Mouse (Mus musculus) CD4-positive, CD25-positive, alpha-beta regulatory T cell, adult 9 weeks (primary cell): ENCODE results near the gene Cfd. TPM values are rescaled to one million over a fixed set of nuclear protein-coding genes. Genes with fewer than 3 reads are reported as not detected.

Experiments
- polyA plus RNA-seq: library from polyadenylated mRNA; unstranded; fragments of 100-300 nt; shearing (Covaris generic); gene quantifications from one replicate; pipeline ENCODE4 v1.2.1, GENCODE M21; 2017

The Cfd gene
- polyA plus RNA-seq: not detected

DNA sequence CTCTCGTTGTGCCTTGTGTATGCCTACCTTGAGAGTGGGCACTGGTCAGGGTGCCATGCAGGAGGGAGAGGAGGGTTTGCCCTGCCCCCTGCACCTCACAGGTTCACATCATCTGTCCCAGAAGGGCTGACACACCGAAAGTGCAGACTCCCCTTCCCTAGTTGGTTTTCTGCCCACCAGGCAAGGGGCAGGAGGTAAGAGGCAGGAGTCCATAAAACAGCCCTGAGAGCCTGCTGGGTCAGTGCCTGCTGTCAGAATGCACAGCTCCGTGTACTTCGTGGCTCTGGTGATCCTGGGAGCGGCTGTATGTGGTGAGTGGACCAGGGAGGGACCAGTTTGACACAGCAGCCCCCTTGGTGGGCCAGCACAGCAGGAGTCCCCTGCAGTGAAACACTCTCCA lies at the start of gene Cfd:
Gene Cfd, plus strand, starts transcription at position 184 of the 400 bp plus-strand sequence.

DNA sequence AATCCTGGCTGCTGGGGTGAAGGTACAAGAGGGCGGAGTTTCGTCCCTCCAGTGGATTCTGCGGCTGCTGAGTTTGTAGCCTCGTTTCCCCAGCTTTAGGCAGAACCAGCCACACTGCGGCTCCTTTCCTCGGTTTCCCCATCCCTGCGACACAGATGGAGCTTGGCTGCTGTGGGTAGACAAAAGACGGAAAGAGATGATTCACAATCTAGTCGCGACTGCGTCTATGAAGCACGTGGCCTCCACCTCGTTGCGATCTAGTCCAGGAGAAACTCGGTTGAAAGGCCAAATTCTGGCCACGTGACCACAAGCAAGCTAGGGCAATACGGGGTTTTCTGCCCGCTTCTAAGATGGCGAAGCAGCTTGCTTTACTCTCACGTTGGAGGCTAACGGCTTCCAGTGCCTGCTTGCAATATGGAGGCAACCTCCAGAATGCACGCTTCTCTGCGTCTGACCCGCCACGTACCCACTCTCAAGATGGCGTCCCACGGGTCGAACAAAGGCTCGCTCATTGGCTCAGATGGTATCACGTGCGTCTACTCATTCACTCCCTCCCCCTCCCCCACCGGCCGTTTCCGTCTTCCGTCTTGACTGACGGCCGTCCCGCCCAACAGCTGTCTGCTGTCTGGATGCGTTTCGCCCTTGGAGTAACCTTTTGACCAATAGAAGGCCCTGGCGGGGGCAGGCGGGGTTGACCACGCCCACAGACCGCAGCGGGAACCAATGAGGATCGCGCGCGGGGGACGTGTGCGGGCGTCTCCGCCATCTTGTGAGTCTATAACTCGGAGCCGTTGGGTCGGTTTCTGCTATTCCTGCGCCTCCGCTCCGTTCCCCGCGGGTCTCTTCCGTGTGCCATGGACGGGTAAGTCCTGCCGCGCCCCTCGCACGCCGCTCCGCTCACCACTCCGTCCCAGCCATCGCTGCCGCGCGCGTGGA lies 36.5 kb upstream of the Cfd start, which contains the start of gene Ptbp1:
Gene Ptbp1, plus strand, starts transcription at position 568 of the 936 bp plus-strand sequence.

DNA sequence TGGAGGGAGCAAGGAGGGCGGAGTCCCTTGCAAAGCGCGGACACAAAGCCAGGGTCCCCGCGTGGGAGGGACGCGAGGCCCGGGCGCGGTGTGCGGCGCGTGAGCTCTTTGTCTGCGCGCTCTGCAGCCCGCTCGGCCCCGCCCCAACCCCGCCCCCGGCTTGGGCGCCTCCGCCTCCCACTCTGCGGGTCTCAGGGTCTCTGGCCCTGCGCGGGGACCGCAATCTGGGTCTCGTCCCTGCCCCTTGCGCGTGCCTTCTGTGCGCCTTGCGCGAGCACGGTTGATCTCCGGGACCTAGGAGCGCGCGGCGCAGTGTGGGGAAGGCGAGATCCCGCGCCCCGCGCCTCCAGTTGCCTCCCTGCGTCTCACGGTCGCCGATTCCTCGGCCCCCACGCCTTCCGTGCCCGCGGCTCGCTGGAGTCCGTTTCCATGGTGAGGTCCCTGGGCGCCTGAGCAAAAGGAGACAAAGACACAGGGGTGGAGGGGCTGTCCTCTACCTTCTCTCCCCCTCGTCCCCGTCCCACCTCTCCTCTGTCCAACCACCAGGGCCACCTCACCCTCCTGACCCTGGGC lies 16.3 kb upstream of the Cfd start, which contains the start of the genes Prtn3 and Plppr3:
Gene Prtn3, plus strand, starts transcription at position 187 of the 573 bp plus-strand sequence.
Gene Plppr3, minus strand, starts transcription at position 345 of the 573 bp plus-strand sequence.

DNA sequence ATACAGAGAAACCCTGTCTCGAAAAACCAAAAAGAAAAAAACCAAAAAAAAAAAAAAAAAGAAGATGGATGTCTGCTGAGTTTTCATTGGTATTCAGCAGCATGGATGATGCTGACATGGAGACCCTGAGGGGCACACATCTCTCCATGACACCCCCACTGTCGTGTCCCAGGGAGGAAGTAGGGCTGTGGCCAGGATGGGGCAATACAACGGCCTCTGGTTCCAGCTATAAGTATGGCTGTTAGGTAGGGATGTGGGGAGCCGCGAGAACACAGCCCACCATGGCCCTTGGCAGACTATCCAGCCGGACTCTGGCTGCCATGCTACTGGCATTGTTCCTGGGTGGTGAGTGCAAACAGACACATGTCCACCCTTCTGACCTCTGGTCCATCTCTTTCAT lies 4.6 kb upstream of the Cfd start, which contains the start of gene Elane:
Gene Elane, plus strand, starts transcription at position 194 of the 400 bp plus-strand sequence.

DNA sequence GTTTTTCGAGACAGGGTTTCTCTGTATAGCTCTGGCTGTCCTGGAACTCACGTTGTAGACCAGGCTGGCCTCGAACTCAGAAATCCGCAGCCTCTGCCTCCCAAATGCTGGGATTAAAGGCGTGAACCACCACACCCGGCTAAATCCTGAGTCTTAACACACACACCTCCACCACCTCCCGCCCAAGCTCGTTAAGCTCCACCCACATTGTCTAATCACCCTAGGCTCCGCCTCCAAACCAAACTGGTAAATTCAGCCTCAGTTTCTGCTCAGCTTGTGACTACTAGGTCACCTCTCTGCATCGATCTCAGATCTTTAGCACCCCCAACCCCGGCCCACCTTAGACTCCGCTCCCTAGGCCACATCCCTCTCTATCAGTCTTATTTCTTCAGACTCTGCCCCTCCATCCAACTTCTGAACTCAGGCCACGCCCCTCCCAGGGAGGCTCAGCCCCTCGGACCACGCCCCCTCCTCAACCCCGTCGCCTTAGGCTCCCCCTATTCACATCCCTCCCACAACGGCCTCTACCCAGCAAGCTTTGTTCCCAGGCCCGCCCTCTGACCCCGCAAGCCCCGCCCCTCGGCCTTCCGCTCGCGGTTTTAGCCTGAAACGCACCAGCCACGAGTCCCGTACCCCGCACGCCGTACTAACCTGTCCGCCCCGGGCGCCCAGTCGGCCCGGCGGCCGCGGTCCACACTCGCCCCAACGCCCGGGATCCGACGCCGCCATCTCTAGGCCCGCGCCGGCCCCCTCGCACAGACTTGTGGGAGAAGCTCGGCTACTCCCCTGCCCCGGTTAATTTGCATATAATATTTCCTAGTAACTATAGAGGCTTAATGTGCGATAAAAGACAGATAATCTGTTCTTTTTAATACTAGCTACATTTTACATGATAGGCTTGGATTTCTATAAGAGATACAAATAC lies 17.8 kb downstream of the Cfd start, which contains the start of gene Med16:
Gene Med16, minus strand, starts transcription at position 757 of the 925 bp plus-strand sequence.

DNA sequence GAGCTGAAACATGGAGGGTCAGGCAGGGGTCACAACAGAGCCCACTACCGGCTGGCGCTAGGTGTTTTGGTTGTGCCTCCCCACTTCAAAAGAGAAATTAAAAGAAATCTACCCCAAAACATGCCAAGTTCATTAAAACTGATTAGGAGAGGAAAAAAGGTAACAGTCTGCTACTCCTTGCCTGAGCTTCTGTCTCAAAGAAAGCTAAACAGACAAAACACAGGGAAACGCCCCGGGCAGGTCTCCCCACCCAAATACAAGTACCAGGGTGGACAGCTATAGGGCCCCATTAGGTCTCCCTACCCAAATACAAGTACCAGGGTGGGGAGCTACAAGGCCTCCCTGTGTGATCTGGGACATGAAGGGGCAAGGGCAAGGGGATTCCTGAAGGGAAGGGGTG lies 19.9 kb downstream of the Cfd start, which contains the start of gene Gm26602:
Gene Gm26602, plus strand, starts transcription at position 301 of the 400 bp plus-strand sequence.

DNA sequence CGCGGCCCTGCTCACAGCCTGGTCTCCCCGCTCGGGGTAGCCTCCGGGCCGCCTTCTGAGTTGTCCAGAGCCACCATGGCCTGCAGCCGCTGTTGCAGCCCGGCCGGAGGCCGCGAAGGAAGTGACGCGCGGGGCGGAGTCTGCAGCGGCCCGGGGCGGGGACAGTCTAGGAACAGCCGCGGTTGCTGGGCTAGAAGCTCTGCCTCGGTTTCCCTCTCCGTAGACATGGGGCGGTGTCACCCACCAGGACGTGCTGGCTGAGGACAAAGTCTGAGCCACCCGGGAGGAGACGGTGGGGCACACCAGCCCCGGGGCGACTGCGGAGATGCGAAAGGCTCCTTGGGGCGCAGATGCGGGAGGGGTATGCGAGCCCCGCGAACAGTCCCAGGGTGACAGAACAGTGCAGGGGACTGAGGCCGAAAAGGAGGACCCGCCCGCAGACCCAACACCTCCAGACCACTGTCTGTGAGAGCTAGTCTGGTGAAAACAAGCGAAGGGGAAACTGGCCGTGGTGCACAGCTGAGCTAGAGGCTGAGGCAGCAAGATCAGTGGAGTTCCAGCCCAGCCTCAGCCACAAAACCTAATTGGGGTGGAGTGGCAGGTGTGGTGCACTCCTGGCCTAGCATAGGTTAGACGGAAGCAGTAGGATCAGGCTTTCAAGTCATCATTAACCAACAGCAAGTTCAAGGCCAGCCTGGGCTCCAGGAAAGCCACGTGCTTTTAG lies 26.3 kb downstream of the Cfd start, which contains the start of gene Kiss1r:
Gene Kiss1r, plus strand, starts transcription at position 164 of the 724 bp plus-strand sequence.

DNA sequence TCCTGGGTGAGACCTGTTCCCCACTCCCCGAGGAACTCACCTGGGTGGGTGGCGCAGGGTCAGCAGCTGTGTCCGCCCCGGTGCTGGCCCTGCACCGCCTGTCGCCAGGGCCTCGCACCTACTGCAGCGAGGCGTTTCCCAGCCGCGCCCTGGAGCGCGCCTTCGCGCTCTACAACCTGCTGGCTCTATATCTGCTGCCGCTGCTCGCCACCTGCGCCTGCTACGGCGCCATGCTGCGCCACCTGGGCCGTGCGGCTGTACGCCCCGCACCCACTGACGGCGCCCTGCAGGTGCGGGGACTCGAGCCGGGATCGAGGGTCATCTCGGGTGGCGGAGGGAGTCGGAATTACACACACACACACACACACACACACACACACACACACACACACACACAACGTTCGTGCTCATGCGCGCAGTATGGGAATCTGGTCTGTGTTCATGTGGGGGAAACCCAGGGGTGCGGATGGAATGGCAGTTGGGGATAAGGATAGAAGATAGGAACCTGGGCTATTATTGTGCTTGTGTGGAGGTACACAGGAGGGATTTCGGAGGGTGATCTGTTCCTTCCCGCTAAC lies 30.4 kb downstream of the Cfd start, which contains the start of gene R3hdm4:
Gene R3hdm4, minus strand, starts transcription at position 251 of the 578 bp plus-strand sequence.

DNA sequence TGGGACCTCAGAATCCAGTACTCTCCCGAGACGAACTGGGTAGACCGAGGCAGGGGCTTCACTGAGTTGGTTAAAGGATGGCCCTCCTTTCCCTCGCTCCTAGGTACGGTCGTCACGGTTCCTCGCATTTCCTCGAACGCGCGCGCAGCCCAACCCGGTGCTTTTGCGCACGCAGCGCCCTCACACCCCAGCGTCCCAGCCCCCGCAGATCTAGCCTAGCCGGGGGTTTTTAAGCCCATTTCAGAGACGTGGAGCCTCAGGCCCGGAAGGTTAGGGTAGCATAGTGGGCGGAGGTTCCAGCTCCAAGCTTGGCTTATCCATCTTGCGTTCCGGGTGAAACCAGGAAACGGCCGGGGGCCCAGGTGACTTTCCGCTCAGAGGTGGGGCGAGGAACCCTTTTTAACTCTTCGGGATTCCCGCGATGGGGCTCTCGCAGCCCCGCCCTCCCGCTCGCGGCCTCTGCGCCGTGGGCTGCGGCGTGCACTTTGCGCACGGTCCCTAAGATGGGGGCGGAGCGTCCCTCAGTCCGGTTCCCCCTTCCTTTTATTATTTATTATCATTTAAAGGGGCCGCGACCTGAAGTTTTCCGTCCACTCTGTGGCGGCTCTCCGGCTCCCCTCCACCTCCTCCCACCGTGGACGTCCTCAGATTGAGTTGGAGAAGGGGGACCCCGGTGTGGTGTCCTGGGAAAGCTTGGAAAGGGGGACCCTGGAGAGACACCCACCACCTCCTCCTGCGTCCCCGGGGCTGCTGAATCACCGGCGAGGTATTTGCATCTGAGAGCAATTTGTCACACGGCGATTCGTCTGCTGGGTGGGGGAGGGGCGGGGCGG lies 36.1 kb downstream of the Cfd start, which contains the start of gene Arid3a:
Gene Arid3a, plus strand, starts transcription at position 553 of the 833 bp plus-strand sequence.

Other genes with a start within 250 kb of the Cfd start
- not detected for gene Odf3l2, start 245.1 kb upstream of the Cfd start, polyA plus RNA-seq
- gene Madcam1, start 226.3 kb upstream of the Cfd start, polyA plus RNA-seq: 0.40 TPM
- gene Tpgs1, start 221.5 kb upstream of the Cfd start, polyA plus RNA-seq: 29.7 TPM
- 12.9 TPM for gene Cdc34, start 208.7 kb upstream of the Cfd start, polyA plus RNA-seq
- 0.63 TPM for gene Gzmm, start 201.8 kb upstream of the Cfd start, polyA plus RNA-seq
- 186 TPM for gene Bsg, start 186.4 kb upstream of the Cfd start, polyA plus RNA-seq
- not detected for gene Hcn2, start 174.2 kb upstream of the Cfd start, polyA plus RNA-seq
- gene Polrmt, start 144.3 kb upstream of the Cfd start, polyA plus RNA-seq: 35.6 TPM
- gene Fgf22, start 135.8 kb upstream of the Cfd start, polyA plus RNA-seq: not detected
- 4.2 TPM for gene Rnf126, start 123.9 kb upstream of the Cfd start, polyA plus RNA-seq
- 0.52 TPM for gene Fstl3, start 113.6 kb upstream of the Cfd start, polyA plus RNA-seq
- gene Prss57, start 99.9 kb upstream of the Cfd start, polyA plus RNA-seq: not detected
- gene Palm, start 97.3 kb upstream of the Cfd start, polyA plus RNA-seq: 0.27 TPM
- gene Misp, start 69.9 kb upstream of the Cfd start, polyA plus RNA-seq: not detected
- gene Ptbp1, start 36.4 kb upstream of the Cfd start, polyA plus RNA-seq: 357 TPM
- not detected for gene Prtn3, start 16.4 kb upstream of the Cfd start, polyA plus RNA-seq
- gene Plppr3, start 16.2 kb upstream of the Cfd start, polyA plus RNA-seq: 5.6 TPM
- not detected for gene Elane, start 4.6 kb upstream of the Cfd start, polyA plus RNA-seq
- gene Med16, start 18.1 kb downstream of the Cfd start, polyA plus RNA-seq: 18.3 TPM
- 3.7 TPM for gene Gm26602, start 20.0 kb downstream of the Cfd start, polyA plus RNA-seq
- 0.24 TPM for gene Kiss1r, start 26.1 kb downstream of the Cfd start, polyA plus RNA-seq
- 205 TPM for gene R3hdm4, start 30.4 kb downstream of the Cfd start, polyA plus RNA-seq
- 7.4 TPM for gene Arid3a, start 36.2 kb downstream of the Cfd start, polyA plus RNA-seq
- 79.7 TPM for gene Wdr18, start 69.3 kb downstream of the Cfd start, polyA plus RNA-seq
- 0.22 TPM for gene Grin3b, start 79.9 kb downstream of the Cfd start, polyA plus RNA-seq
- 3.8 TPM for gene Tmem259, start 93.5 kb downstream of the Cfd start, polyA plus RNA-seq
- gene Cnn2, start 97.7 kb downstream of the Cfd start, polyA plus RNA-seq: 1,134 TPM
- gene Abca7, start 105.6 kb downstream of the Cfd start, polyA plus RNA-seq: 62.4 TPM
- 911 TPM for gene Arhgap45, start 125.8 kb downstream of the Cfd start, polyA plus RNA-seq
- gene Polr2e, start 148.9 kb downstream of the Cfd start, polyA plus RNA-seq: 250 TPM
- 504 TPM for gene Gpx4, start 156.3 kb downstream of the Cfd start, polyA plus RNA-seq
- gene Sbno2, start 214.7 kb downstream of the Cfd start, polyA plus RNA-seq: 71.4 TPM
- gene Stk11, start 224.9 kb downstream of the Cfd start, polyA plus RNA-seq: 10.0 TPM
- 362 TPM for gene Atp5d, start 247.8 kb downstream of the Cfd start, polyA plus RNA-seq
- gene Cbarp, start 250.0 kb downstream of the Cfd start, polyA plus RNA-seq: 2.3 TPM